Mouse (Mus musculus): Measurements from ENCODE around the gene Cinp.

DNA sequence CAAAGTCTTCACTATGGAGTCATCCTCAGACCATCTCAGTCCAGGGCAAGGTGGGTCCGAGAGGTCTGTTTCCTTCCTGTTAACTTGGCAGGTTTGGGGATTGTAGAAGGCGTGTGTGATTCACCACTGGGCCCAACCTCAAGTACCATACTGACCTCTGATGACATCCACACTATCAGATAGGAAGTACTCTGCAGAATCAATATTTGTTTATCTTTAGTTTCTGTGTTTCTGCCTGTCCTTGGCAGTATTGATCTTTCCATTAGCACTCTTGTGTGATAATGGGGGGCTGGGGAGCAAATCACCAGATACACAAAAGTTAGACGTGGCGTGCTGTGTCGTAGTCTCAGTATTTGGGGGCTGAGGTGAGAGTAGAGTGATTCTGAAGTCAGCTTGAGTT, 17.7 kb downstream of the Cinp start:
- TF ChIP-seq CTCF (IDR thresholded peaks at IDR 0.05; ENCODE audit: insufficient read depth, low read depth, low read length) (no peak), POLR2A (IDR thresholded peaks at IDR 0.05; ENCODE audit: insufficient read depth, low read depth, low read length) (no peak)
